Mouse (Mus musculus): ENCODE results near the gene Tmem52. TPM values are rescaled to one million over a fixed set of nuclear protein-coding genes. Genes with fewer than 3 reads are reported as not detected.
"Not testable (repeated sequence)": the region's sequence is repeated elsewhere in the genome, so short reads cannot be mapped to it uniquely, and the experiment has no call there.

Tmem52 gene
- not detected in 2 replicates for polyA plus RNA-seq (2016; fragmentation: Nextera tagmentation; extraction: Ambion mirVana)

GRCm38 (mm10) chr4:155468952-155469351, at the start of gene Tmem52:
TSS of gene Tmem52 (plus strand) at chr4:155469114.
- Histone ChIP-seq H3K4me3 (peak within 1 kb of the TSS; percentile 53), H3K27me3 (replicated peaks) (peaks cover 85% of the 10 kb centered on the region), H3K36me3 (no peaks in the 10 kb centered on the region), H3K9me3 (replicated peaks) (no peaks in the 10 kb centered on the region), H3K27ac (no peak within 1 kb of the TSS), H3K4me2 (peak within 1 kb of the TSS; percentile 77), H3K9ac (peak within 1 kb of the TSS; percentile 33; the same call in 1 of the 2 replicates), H3K4me1 (peaks cover 9% of the 10 kb centered on the region)
- ATAC-seq = peak; percentile 40; the same call in 1 of the 2 replicates
- WGBS (ENCODE audit: insufficient replicate concordance) = 12% methylated on average over 21 of the region's 21 CpGs

DNA sequence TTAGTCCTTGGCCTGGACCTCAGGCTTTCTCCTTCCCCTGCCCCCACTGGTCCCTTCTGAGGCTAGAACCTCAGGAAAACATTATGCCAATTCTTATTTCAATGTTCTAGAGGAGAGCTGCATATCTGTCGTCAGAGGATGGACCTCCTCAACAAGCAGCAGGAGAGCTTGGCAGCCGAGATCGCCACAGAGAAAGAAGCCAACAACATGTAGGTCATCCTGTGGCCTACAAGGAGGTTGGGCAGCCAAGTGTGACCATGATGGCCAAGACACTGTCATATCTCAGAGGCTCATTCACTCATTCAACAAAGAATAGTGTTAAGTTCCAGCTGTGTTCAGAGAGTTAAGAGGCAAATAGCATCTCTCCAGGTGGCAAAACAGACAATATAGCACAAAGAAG, 48.8 kb upstream of the Tmem52 start:
- WGBS (ENCODE audit: insufficient replicate concordance) = 73% methylated on average over 3 of the region's 3 CpGs
- H3K27ac ChIP-seq = no peak overlapping the region

DNA sequence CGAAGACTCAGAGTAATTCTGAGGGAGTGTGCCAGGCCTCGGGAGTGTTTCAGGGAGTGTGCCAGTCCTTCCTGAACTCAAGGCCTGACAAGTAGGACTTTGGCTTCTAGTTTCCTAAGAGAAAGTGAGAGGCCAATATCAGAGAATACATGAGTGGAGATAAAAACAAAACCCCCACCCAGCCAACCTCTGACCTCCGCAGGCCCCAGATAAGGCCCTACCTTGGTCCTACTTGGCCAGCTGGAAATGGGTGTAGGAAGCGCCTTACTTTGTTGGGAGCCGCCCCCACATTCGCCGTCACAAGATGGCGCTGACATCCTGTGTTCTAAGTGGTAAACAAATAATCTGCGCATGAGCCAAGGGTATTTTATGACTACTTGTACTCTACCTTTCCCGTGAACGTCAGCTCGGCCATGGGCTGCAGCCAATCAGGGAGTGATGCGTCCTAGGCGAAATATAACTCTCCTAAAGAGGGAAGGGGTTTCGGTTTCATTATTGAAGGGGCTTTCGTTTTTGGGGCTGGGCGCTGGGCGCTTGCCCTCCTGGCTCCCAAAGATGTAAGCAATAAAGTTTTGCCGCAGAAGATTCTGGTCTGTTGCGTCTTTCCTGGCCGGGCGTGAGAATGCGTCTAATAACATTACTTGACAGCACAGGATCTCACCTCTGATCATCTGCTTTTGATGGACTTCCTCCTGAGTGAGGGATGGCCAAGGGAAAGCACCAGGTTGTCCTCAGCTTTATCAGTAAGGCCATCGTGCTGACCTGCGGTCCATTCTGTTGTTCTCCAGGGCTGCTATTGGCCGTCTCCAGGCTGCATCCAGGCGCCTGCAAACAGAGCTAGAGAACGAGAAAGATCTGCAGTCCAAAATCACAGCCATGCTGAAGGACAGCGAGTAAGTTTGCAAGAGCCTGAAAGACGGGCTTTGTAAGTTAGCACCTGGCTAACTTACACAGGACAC, 47.2 kb upstream of the Tmem52 start:
- 68% methylated on average over 21 of the region's 30 CpGs for WGBS (ENCODE audit: insufficient replicate concordance)
- H3K4me1 ChIP-seq; H3K27me3 ChIP-seq (replicated peaks); H3K9me3 ChIP-seq (replicated peaks); ATAC-seq; H3K4me2 ChIP-seq; H3K4me3 ChIP-seq; H3K36me3 ChIP-seq; H3K9ac ChIP-seq; H3K27ac ChIP-seq: not testable (repeated sequence)

More for the DNA sequence above, 48.8 kb upstream of the Tmem52 start:
- Histone ChIP-seq H3K9ac (no peak overlapping the region), H3K27me3 (replicated peaks) (0 out of 2 replicates have a peak, but pooled peaks cover 2% of the 10 kb centered on the region), H3K4me2 (no peak overlapping the region), H3K9me3 (replicated peaks) (no peaks in the 10 kb centered on the region), H3K4me3 (no peak overlapping the region), H3K4me1 (no peaks in the 10 kb centered on the region), H3K36me3 (no peaks in the 10 kb centered on the region)
- ATAC-seq = no peak

- no peak for ATAC-seq
Observed at GRCm38 (mm10) chr4:155423988-155424387, 44.9 kb upstream of the Tmem52 start.

GRCm38 (mm10) chr4:155426272-155426671, 42.6 kb upstream of the Tmem52 start:
- WGBS (ENCODE audit: insufficient replicate concordance) = 56% methylated on average over 6 of the region's 6 CpGs
- Histone ChIP-seq H3K4me1 (no peaks in the 10 kb centered on the region), H3K36me3 (no peaks in the 10 kb centered on the region), H3K9ac (no peak overlapping the region), H3K9me3 (replicated peaks) (no peaks in the 10 kb centered on the region), H3K4me3 (no peak overlapping the region), H3K4me2 (no peak overlapping the region), H3K27me3 (replicated peaks) (peaks cover 12% of the 10 kb centered on the region; the same call in 1 of the 2 replicates), H3K27ac (no peak overlapping the region)
- no peak for ATAC-seq

More at GRCm38 (mm10) chr4:155423988-155424387, 44.9 kb upstream of the Tmem52 start:
- Histone ChIP-seq H3K36me3 (no peaks in the 10 kb centered on the region), H3K27ac (no peak overlapping the region), H3K4me3 (no peak overlapping the region), H3K9ac (no peak overlapping the region), H3K27me3 (replicated peaks) (peaks cover 10% of the 10 kb centered on the region; the same call in 1 of the 2 replicates), H3K4me1 (no peaks in the 10 kb centered on the region), H3K9me3 (replicated peaks) (no peaks in the 10 kb centered on the region), H3K4me2 (no peak overlapping the region)
- WGBS (ENCODE audit: insufficient replicate concordance) = 61% methylated on average over 5 of the region's 5 CpGs

- Histone ChIP-seq H3K4me3 (no peak overlapping the region), H3K36me3 (no peaks in the 10 kb centered on the region), H3K27me3 (replicated peaks) (peaks cover 12% of the 10 kb centered on the region; the same call in 1 of the 2 replicates), H3K9ac (no peak overlapping the region), H3K27ac (no peak overlapping the region), H3K4me2 (no peak overlapping the region), H3K4me1 (no peaks in the 10 kb centered on the region), H3K9me3 (replicated peaks) (no peaks in the 10 kb centered on the region)
- ATAC-seq = no peak
Observed at GRCm38 (mm10) chr4:155428442-155428841, 40.5 kb upstream of the Tmem52 start.

GRCm38 (mm10) chr4:155429202-155429601, 39.7 kb upstream of the Tmem52 start:
- Histone ChIP-seq H3K4me1 (no peaks in the 10 kb centered on the region), H3K27me3 (replicated peaks) (peaks cover 12% of the 10 kb centered on the region; the same call in 1 of the 2 replicates), H3K9ac (no peak overlapping the region), H3K4me2 (no peak overlapping the region), H3K27ac (no peak overlapping the region), H3K4me3 (no peak overlapping the region), H3K9me3 (replicated peaks) (no peaks in the 10 kb centered on the region), H3K36me3 (no peaks in the 10 kb centered on the region)
- WGBS (ENCODE audit: insufficient replicate concordance) = 71% methylated on average over 3 of the region's 3 CpGs
- no peak for ATAC-seq

DNA sequence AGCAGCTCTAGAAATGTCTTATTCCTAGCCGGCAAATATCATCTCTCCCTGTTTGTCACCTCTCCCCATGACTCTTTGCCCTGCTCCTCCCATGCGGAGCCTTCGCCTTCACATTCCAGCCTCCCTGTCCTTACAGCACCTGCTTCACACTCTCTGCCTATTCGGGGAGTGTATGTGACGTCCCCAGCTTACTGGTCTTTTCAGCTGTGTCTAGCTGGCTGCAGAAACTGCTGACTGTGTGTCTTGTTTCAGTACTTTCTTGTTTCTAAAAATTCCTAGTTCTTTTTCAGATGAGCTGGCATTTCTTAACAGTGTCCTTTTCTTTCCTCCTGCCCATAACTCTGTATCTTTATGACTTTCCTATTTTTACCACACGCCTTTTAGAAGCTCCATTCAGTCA, 36.6 kb upstream of the Tmem52 start:
- no peaks in the 10 kb centered on the region for H3K36me3 ChIP-seq
- no peaks in the 10 kb centered on the region for H3K9me3 ChIP-seq (replicated peaks)
- peaks cover 9% of the 10 kb centered on the region; the same call in 1 of the 2 replicates for H3K27me3 ChIP-seq (replicated peaks)
- no peak for ATAC-seq
- H3K4me3 ChIP-seq = no peak overlapping the region
- whole genome bisulfite sequencing (ENCODE audit: insufficient replicate concordance) = 63% methylated on average over 6 of the region's 6 CpGs
- H3K4me1 ChIP-seq = no peaks in the 10 kb centered on the region
- no peak overlapping the region for H3K4me2 ChIP-seq
- H3K9ac ChIP-seq = no peak overlapping the region
- H3K27ac ChIP-seq = no peak overlapping the region

DNA sequence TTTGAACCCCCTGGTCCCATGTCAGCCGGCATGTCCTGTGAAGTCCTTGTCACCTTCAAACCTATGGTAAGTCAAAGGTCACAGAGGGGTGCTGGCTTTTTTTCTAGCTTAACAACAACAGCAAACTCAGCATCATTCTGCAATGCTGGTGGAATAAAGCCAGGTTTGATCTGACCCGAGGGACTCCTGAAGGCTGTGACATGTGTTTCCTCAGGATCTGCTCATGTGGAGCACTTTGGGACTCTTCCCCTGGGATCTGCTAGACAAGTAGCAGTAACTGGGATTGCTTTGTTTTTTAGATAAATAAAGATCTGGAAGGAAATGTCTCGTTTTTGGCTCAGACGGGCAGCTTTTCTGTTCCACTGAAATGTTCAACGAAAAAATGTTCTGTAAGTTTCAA, 34.9 kb upstream of the Tmem52 start:
- no peaks in the 10 kb centered on the region for H3K4me1 ChIP-seq
- no peak overlapping the region for H3K9ac ChIP-seq
- H3K4me3 ChIP-seq = no peak overlapping the region
- H3K27me3 ChIP-seq (replicated peaks) = 0 out of 2 replicates have a peak, but pooled peaks cover 2% of the 10 kb centered on the region
- no peak for ATAC-seq
- H3K36me3 ChIP-seq = no peaks in the 10 kb centered on the region
- no peaks in the 10 kb centered on the region for H3K9me3 ChIP-seq (replicated peaks)
- H3K4me2 ChIP-seq = no peak overlapping the region
- no peak overlapping the region for H3K27ac ChIP-seq
- 63% methylated on average over 5 of the region's 5 CpGs for WGBS (ENCODE audit: insufficient replicate concordance)

DNA sequence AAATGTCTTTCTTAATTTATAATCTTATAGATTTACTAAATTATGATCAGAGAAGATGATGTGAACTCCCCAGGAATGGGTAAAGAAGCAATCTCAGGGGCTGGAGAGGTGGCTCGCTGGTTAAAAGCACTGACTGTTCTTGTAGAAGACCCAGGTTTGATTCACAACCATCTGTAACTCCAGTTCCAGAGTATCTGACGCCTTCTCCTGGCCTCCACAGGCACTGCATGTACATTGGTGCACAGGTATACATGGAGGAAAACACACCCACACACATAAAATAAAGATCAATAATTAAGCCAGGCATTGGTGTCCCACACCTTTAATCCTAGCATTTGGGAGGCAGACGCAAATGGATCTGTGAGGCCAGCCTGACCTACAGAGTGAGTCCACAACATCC, 26.1 kb upstream of the Tmem52 start:
- Histone ChIP-seq H3K27ac (no peak overlapping the region), H3K4me1 (no peaks in the 10 kb centered on the region), H3K4me3 (no peak overlapping the region), H3K27me3 (replicated peaks) (0 out of 2 replicates have a peak, but pooled peaks cover 3% of the 10 kb centered on the region), H3K9me3 (replicated peaks) (no peaks in the 10 kb centered on the region), H3K36me3 (no peaks in the 10 kb centered on the region), H3K9ac (no peak overlapping the region), H3K4me2 (no peak overlapping the region)
- WGBS (ENCODE audit: insufficient replicate concordance) = 48% methylated on average over 3 of the region's 3 CpGs
- ATAC-seq = no peak

DNA sequence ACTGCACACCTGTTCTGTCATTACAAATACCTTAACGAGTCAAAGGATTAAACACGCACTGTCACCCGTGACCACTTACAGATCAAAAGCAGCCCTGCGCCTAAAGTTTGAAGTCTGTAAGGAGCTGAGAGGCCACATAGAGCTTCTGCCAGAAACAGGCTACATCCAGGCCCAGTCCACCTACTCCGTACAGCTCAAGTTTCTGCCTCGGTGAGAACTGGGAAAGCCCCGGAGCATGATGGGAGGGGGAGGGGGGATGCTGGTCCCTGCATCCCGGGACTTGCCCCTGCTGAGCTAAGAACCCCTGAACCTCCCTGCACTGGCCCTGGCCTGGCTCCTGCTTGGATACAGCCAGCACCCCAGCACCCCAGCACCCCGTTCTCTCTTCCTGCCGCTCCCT, 17.3 kb upstream of the Tmem52 start:
- Histone ChIP-seq H3K9me3 (replicated peaks) (no peaks in the 10 kb centered on the region), H3K4me3 (no peak overlapping the region), H3K4me1 (no peaks in the 10 kb centered on the region), H3K9ac (no peak overlapping the region), H3K36me3 (no peaks in the 10 kb centered on the region), H3K27ac (no peak overlapping the region), H3K27me3 (replicated peaks) (0 out of 2 replicates have a peak, but pooled peaks cover 3% of the 10 kb centered on the region), H3K4me2 (no peak overlapping the region)
- ATAC-seq = no peak
- 41% methylated on average over 10 of the region's 10 CpGs for WGBS (ENCODE audit: insufficient replicate concordance)

DNA sequence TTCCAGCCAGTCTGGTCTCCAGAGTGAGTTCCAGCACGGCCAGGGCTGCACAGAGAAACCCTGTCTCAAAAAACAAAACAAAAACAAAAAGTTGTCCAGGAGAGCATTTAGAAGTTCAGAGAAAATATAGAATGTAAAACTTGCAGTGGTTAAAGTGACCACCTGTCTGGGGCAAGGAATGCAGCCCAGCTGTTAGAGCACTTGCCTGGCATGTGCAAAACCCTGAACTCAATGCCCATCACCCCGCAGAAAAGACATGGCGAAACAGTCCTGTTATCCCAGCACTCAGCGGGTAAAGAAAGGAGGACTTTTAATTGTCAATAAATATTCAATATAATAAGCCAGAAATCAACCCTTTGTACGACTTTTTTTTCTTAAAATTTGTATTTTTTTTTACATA, 10.3 kb upstream of the Tmem52 start:
- WGBS (ENCODE audit: insufficient replicate concordance) = 60% methylated on average over 5 of the region's 5 CpGs
- H3K4me3 ChIP-seq = no peak overlapping the region
- H3K27me3 ChIP-seq (replicated peaks) = peaks cover 28% of the 10 kb centered on the region

More for the DNA sequence above, 10.3 kb upstream of the Tmem52 start:
- Histone ChIP-seq H3K27ac (no peak overlapping the region), H3K4me1 (no peaks in the 10 kb centered on the region), H3K36me3 (no peaks in the 10 kb centered on the region), H3K9me3 (replicated peaks) (no peaks in the 10 kb centered on the region), H3K4me2 (no peak overlapping the region), H3K9ac (no peak overlapping the region)
- ATAC-seq = no peak

Data from liver, embryonic 12.5 days (tissue).